Mouse (Mus musculus): ENCODE results near the gene Best3.
"Not testable (repeated sequence)": the region's sequence is repeated elsewhere in the genome, so short reads cannot be mapped to it uniquely, and the experiment has no call there.

The Best3 gene

DNA sequence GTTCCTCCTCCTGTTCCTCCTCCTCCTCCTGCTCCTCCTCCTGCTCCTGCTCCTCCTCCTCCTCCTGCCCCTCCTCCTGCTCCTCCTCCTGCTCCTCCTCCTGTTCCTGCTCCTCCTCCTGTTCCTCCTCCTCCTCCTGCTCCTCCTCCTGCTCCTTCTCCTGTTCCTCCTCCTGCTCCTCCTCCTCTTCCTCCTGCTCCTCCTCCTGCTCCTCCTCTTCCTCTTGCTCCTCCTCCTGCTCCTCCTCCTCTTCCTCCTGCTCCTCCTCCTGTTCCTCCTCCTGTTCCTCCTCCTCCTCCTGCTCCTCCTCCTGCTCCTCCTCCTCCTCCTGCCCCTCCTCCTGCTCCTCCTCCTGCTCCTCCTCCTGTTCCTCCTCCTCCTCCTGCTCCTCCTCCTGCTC lies 39.7 kb downstream of the Best3 start:
- not testable (repeated sequence) for DNase-seq (ENCODE audit: low spot score in 2 of 2)

GRCm38 (mm10) chr10:117026176-117026575 lies 40.1 kb downstream of the Best3 start:
- DNase-seq (ENCODE audit: low spot score in 2 of 2) = no peak

- DNase-seq (ENCODE audit: low spot score in 2 of 2) = no peak
Observed at GRCm38 (mm10) chr10:117031160-117031559, 45.0 kb downstream of the Best3 start.

- DNase-seq (ENCODE audit: low spot score in 2 of 2) = peak; percentile 57 to 71
Observed at GRCm38 (mm10) chr10:117033785-117034184, 47.7 kb downstream of the Best3 start.

DNA sequence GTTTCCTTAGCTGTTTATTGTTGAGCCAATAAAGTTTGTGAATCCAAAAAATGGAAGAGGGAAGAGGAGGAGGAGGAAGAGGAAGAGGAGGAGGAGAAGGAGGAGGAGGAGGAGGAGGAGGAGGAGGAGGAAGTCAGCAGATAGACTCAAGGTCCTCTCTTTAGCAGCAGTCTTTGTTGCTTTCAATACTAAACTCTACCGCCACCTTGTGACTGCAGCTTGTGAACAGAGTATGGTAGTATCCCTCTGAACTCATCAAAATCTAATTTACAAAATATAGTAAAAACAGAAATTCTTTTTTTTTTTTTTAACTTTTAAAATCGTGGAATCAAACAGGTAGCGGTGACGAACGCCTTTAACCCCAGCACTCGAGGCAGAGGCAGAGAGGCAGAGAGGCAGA lies 54.2 kb downstream of the Best3 start:
- DNase-seq (ENCODE audit: low spot score in 2 of 2) = no peak

DNA sequence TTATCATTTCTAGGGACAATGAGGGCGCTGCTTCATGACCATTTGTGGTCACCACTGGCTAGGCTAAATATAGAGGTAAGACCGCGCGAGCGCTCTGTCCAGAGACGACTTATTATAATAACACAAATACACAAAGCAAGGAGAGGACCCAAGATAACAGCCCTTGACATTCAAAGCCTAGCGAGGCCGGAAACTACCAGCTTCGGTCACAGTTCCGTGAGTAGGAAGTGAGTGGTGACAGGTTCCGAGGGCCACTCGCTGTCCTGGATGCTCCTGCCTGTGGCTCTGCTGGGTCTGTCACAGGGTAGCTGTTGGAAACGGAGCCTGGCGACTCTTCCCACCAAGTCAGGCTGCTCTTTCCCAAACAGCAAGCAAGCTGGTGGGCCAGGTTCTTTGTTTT lies 56.2 kb downstream of the Best3 start:
- no peak for DNase-seq (ENCODE audit: low spot score in 2 of 2)

DNA sequence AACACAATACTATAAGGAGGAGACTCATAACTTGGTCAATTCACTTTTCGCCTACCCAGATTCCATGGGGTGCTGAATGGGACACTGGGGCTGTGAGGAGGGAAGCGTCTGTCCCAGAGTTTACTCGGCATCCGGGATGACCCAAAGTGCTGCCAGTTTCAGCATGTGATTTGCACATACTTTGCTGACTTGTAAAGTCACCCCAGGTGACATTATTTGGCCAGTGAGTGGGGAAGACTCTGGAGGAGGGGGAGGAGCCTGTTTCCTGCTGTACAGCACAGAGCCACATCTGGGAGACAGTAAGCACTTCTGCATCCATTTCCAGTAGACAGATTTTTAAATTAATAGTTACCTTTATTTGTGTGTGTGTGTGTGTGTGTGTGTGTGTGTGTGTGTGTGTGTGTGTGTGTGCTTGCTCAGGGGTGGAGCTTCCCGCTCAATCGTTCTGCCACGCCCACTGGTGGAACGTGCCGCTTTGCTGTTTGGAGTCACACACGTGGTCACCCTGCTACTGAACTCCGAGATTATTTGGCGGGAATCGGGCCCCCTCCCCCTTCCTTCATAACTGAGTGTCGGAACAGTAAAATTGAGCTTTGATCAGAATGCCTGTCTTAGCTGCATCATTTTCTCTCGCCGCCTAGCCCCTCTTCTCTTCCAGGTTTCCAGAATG lies 57.5 kb downstream of the Best3 start:
- DNase-seq (ENCODE audit: low spot score in 2 of 2) = not testable (repeated sequence)

DNA sequence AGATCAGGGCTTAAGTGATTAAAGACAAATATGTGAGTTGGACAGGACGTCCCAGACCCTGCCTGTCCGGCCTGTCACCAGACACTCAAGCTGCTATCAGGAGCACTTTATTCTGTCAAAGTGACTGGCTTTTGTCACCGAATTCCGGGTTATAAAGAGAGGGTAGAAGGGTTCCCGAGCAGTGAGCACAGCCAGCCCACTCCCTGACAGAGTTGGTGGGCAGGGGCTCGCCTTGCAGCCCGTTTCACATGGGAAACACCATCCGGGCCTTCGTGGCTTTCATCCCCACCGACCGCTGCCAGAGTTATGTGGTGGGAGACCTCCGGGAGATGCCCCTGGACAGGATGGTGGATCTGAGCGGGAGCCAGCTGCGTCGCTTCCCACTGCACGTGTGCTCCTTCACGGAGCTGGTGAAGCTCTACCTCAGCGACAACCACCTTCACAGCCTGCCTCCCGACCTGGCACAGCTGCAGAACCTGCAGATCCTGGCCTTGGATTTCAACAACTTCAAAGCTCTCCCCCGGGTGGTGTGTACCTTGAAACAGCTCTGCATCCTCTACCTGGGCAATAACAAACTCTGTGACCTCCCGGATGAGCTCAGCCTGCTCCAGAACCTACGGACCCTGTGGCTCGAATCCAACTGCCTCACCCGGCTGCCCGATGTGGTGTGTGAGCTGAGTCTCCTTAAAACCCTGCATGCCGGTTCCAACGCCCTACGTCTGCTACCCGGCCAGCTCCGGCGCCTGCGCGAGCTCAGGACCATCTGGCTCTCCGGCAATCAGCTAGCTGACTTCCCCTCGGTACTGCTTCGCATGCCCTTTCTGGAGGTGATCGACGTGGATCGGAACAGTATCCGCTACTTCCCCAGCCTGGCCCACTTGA lies 59.3 kb downstream of the Best3 start, which contains the start of gene Lrrc10:
Gene Lrrc10, plus strand, starts transcription at position 167 of the 882 bp plus-strand sequence.
- no peak for DNase-seq (ENCODE audit: low spot score in 2 of 2)

GRCm38 (mm10) chr10:117049253-117049652 lies 63.1 kb downstream of the Best3 start:
- no peak for DNase-seq (ENCODE audit: low spot score in 2 of 2)

DNA sequence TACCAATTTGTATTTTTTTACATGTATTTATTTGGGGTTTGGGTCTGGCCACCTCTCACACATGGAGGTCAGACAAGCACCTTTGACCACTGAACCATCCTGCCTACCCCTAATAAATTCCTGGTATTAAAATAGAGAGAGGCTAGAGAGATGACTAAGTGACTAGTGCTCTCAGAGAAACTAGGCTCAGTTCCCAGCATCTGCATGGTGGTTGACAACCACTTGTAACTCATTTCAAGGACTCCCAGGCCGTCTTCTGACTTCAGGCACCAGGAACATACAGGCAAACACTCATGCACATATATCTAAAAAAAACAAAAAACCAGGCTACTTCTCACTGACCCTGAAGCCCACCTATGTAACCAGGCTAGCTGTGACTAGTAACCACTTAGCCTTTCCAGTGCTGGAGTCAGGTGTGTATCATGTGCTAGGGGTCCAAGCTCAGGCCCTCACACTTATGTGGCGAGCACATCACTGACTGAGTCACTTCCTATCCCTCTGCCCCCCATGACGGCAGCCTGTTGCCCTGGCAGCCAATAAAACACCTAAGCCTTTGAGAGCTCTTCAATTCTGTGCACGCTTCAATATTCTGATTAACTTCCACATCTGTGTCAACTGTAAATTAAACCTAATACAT lies 64.0 kb downstream of the Best3 start:
- no peak for DNase-seq (ENCODE audit: low spot score in 2 of 2)

DNA sequence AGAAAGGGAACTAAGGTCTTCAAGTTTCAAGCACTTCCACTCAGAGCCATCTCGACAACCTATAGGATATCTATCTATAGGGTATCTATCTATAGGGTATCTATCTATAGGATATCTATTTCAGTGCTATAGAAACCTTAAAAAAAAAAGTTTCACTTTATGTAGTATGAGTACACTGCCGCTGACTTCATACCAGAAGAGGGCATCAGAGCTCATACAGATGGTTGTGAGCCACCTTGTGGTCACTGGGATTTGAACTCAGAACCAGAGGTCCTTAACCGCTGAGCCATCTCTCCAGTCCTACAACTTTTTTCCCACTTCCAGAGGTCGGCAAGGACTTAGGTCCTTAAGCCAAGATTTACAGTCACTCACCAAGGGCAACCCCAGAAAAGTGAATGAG lies 69.6 kb downstream of the Best3 start:
- no peak for DNase-seq (ENCODE audit: low spot score in 2 of 2)

DNA sequence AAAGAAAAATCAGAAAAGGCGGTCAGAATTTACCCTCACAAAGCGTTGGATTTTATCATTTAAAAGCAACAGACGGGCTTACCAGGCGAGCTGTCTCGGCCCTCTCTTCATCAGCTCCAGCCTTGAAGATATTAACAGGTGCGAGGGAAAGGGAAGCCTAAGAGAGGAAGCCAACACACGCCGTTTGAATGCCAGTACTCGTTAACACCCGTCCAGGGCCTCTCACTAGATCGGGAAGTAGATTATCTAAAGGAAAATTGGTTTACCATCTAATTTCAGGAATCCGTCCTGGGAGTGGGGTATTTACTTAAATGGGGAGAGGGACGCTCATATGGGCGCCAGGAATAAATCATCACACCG lies 76.8 kb downstream of the Best3 start:
- no peak for DNase-seq (ENCODE audit: low spot score in 2 of 2)

DNA sequence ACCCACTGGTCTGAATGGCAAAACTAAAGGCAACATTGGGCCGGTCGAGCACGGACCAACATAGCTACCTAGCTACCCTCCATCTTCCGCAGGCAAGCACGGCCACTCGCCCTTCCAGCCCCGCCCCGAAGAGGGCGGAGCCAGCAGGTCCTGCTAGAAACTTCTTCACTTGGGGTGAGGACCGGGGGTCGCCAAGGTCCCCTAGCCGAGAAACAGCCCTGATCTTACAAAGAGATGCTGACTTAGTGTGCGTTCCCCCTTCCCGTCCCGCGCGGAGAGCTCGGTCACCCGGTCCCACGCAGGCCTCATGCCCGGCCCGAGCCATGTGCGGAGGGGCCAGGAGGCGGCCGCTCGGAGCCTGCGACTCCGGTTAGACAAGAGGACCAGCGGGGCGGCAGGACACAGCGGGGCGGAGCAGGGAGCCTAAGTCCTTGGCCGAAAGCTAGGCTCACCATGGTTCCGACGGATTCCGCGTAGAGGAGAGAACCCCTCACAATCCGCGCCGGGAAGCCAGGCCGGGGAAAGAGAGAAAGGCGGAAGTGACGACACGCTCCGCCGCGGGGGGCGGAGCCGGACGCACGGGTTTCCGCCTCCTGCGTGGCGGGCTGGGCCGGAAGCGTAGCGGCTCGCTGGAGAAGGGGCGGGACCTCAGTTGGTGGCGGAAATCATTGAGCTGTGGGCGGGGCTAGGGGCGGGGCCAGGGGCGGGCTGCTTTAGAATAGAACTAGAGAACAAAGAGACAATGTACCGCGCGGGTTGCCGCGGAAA lies 77.3 kb downstream of the Best3 start, which contains the start of gene Cct2:
Gene Cct2, minus strand, starts transcription at position 561 of the 768 bp plus-strand sequence.
- peak; percentile 59 to 79 for DNase-seq (ENCODE audit: low spot score in 2 of 2)

DNA sequence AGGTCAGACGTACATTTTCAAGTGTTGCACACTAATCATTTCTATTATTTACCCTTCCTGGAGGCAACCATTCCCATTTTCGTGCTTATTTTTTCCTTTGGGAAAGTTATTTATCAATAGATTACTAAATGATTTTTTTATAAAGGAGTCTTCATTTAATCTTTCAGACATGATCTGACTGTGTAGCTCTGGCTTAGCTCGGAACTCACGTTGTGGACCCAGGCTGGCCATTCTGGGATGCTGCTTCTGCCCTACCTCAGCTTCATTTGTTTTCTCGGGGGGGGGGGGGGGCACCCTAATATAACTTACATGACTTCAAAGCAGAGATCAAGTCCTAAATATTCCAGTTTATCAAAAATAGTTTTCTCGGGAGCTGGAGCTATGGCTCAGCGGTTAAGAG lies 78.0 kb downstream of the Best3 start:
- DNase-seq (ENCODE audit: low spot score in 2 of 2) = no peak

DNA sequence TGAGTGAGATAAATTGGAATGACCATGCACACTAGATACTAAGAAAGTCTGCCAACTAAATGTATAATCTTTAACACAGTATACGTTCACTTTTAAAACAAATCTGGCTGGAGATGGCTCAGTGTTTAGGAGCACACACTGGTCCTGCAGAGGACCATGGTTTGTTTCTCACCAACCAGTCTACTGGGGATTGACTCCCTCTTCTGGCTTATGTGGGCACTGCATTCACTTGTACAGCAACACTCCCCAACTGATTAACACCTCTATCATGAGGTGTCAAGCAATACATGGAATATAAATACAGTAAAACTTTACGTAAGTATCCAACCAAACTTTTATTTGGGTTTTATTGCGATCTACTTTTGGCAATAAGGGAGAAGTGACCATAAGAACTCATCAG lies 83.0 kb downstream of the Best3 start:
- DNase-seq (ENCODE audit: low spot score in 2 of 2) = no peak

DNA sequence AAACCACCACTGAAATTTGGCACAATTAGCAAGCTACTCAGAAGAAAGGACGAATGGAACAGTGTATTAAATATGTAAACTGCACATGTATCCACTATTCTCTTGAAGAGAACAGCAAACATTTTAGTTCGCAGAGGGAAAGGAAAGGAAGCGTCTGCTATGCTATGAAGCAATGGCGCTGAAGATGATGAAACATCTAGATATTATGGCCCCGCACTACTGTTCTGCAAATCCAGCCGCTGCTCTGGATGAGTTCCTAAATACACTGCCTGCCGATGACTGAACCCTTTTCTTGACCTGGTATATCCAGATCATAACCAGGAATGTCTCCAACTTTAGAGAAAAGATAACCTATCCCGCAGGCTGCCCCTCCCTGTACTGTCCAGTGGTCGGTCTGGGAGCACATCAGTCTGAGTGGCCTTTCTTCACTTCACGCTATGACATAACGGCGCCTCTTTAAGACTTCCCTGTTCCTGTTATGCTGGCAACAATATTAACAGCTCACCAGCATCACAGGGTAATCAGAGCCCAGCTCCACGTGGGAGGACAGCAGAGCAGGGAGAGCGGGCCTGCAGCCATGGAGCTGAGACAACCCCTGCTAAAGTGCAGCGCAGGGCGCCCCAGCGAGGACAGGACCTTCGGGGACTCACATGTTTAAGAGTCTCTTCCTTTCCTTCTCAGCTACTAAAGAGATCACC lies 86.2 kb downstream of the Best3 start:
- no peak for DNase-seq (ENCODE audit: low spot score in 2 of 2)

GRCm38 (mm10) chr10:117073176-117073575 lies 87.1 kb downstream of the Best3 start:
- no peak for DNase-seq (ENCODE audit: low spot score in 2 of 2)
